Mouse (Mus musculus) bone marrow macrophage, adult 2 months (primary cell): Measurements from ENCODE around the gene Ndufs7.

ENCODE experiments used
- CTCF ChIP-seq: IDR thresholded peaks from 2 replicates; pipeline ENCODE4 v1.5.1; 2012; ENCODE audit warnings: low read depth, mild to moderate bottlenecking, low read length, moderate library complexity
- POLR2A ChIP-seq: IDR thresholded peaks from 2 replicates; pipeline ENCODE4 v1.6.1; 2012; ENCODE audit warnings: mild to moderate bottlenecking, low read depth, low read length, borderline replicate concordance

DNA sequence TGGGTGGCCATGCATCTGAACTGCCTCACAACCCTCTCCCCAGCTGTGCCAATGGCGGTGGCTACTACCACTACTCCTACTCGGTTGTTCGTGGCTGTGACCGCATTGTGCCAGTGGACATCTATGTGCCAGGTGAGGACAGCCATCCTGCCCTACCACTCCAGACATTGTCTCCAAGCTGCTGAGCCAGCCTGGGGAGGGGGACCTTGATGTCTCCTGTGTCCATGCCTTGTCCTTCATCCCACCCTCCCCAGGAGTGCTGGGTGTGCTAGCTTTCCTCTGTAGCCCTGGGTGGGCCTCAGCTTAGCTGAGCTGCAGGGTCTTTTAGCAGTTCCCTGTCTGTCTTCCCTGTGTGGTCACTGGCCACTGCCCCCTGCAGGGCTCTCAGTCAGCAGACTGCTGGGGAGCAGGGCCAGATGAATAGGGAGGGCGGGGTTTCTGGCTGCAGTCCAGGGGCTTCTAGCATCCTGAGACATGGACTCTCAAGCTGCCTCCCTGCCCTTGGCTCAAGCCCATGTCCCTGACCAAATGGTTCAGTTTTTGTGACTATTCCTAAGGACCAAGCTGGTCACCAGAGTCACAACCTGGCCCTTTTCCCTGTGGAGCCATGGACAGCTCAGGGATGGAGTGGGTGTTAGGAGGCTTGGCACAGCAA is 7.1 kb downstream of the Ndufs7 start:
- no peak for TF ChIP-seq CTCF
- no peak for TF ChIP-seq POLR2A
